In genomic region chr8:108736442-108736841, GRCm38 (mm10) we compare ENCODE assay signal across 13 mouse cellular contexts.
DNase-seq lines count a peak whose midpoint lies in the region; ATAC-seq and TF ChIP-seq lines count a peak whose summit lies in the region.
"Had no signal": no experiment of that assay in that cellular context is flagged by ENCODE, and none has a peak within 500 bp of the region (broad histone marks: within the 10 kb centered on the region; RNA-seq: fewer than 3 reads in every experiment).

No protein-coding gene starts in this region.

- no peak for ATAC-seq in heart, postnatal 0 days (ENCODE audit: insufficient read depth, low read depth)
- no peak for ATAC-seq in midbrain, embryonic 16.5 days
- no peak for ATAC-seq in midbrain, embryonic 13.5 days
- ATAC-seq: forebrain, postnatal 0 days had no signal

- peaks cover 14% of the 10 kb centered on the region; the same call in 1 of the 2 replicates for H3K4me1 ChIP-seq in heart, postnatal 0 days (ENCODE audit: control insufficient read depth, insufficient read depth)
- peaks cover 37% of the 10 kb centered on the region for H3K4me1 ChIP-seq in midbrain, embryonic 16.5 days (ENCODE audit: control insufficient read depth, insufficient read depth, low read length)
- peaks cover 74% of the 10 kb centered on the region for H3K4me1 ChIP-seq in midbrain, embryonic 13.5 days (replicated peaks)

- no peaks in the 10 kb centered on the region for H3K9me3 ChIP-seq in heart, postnatal 0 days (replicated peaks; ENCODE audit: control insufficient read depth, low read length)
- no peaks in the 10 kb centered on the region for H3K9me3 ChIP-seq in midbrain, embryonic 16.5 days (replicated peaks; ENCODE audit: control insufficient read depth, low read length, poor library complexity, severe bottlenecking)
- no peaks in the 10 kb centered on the region for H3K9me3 ChIP-seq in midbrain, embryonic 13.5 days
- H3K9me3 ChIP-seq: embryonic facial prominence, embryonic 13.5 days had no signal

- H3K4me3 ChIP-seq in heart, postnatal 0 days (ENCODE audit: low read depth, low read length), result no peak overlapping the region
- H3K4me3 ChIP-seq in midbrain, embryonic 16.5 days (ENCODE audit: low read depth, low read length), result no peak overlapping the region
- no peak overlapping the region for H3K4me3 ChIP-seq in midbrain, embryonic 13.5 days (replicated peaks)
- H3K4me3 ChIP-seq: embryonic facial prominence, embryonic 13.5 days had no signal

- DNase-seq in heart, postnatal 0 days (ENCODE audit: low spot score), result no peak
- DNase-seq in heart, adult 9 months (ENCODE audit: low spot score in 2 of 2), result no peak
- peak; percentile 59 to 67 for DNase-seq in kidney, postnatal 4 days
- DNase-seq in Muller cell, postnatal 12 days (ENCODE audit: inconsistent ontology term), result no peak
- no peak for DNase-seq in left cerebral cortex, postnatal 4 days
- DNase-seq: cerebellum, adult 11 months; forebrain, postnatal 0 days; right cerebral cortex, postnatal 25 days; thymus, adult 2 months had no signal

- H3K27ac ChIP-seq in heart, postnatal 0 days (ENCODE audit: low read depth), result peak overlapping the region; percentile 52
- H3K27ac ChIP-seq in midbrain, embryonic 16.5 days (ENCODE audit: low read length), result peak overlapping the region; percentile 47; the same call in 1 of the 2 replicates
- H3K27ac ChIP-seq in midbrain, embryonic 13.5 days, result no peak overlapping the region
- H3K27ac ChIP-seq: embryonic facial prominence, embryonic 13.5 days; liver, embryonic 14.5 days had no signal

- no peaks in the 10 kb centered on the region for H3K36me3 ChIP-seq in heart, postnatal 0 days (replicated peaks; ENCODE audit: control insufficient read depth, insufficient read depth, low read length)
- H3K36me3 ChIP-seq in midbrain, embryonic 16.5 days (ENCODE audit: control insufficient read depth, insufficient read depth, low read length), result no peaks in the 10 kb centered on the region
- peaks cover 5% of the 10 kb centered on the region for H3K36me3 ChIP-seq in midbrain, embryonic 13.5 days

- no peaks in the 10 kb centered on the region for H3K27me3 ChIP-seq in heart, postnatal 0 days (ENCODE audit: control insufficient read depth, insufficient read depth, low read length)
- no peaks in the 10 kb centered on the region for H3K27me3 ChIP-seq in midbrain, embryonic 16.5 days (ENCODE audit: control insufficient read depth, insufficient read depth, low read depth, low read length)
- no peaks in the 10 kb centered on the region for H3K27me3 ChIP-seq in midbrain, embryonic 13.5 days
- H3K27me3 ChIP-seq: embryonic facial prominence, embryonic 13.5 days had no signal

- H3K4me2 ChIP-seq in heart, postnatal 0 days (ENCODE audit: low read depth, low read length), result no peak overlapping the region
- H3K4me2 ChIP-seq in midbrain, embryonic 16.5 days (ENCODE audit: low read length), result no peak overlapping the region
- no peak overlapping the region for H3K4me2 ChIP-seq in midbrain, embryonic 13.5 days (replicated peaks)
- H3K4me2 ChIP-seq: embryonic facial prominence, embryonic 13.5 days had no signal

- no peak overlapping the region for H3K9ac ChIP-seq in heart, postnatal 0 days (replicated peaks; ENCODE audit: low read depth, low read length)
- H3K9ac ChIP-seq in midbrain, embryonic 16.5 days (ENCODE audit: low read depth, low read length), result no peak overlapping the region
- no peak overlapping the region for H3K9ac ChIP-seq in midbrain, embryonic 13.5 days (replicated peaks)
- H3K9ac ChIP-seq: embryonic facial prominence, embryonic 13.5 days; forebrain, postnatal 0 days; liver, embryonic 14.5 days had no signal

- WGBS in heart, postnatal 0 days, result 40% methylated on average over 9 of the region's 9 CpGs
- WGBS in midbrain, embryonic 16.5 days, result 41% methylated on average over 9 of the region's 9 CpGs
- WGBS in midbrain, embryonic 13.5 days, result 46% methylated on average over 9 of the region's 9 CpGs

- no peak for TF ChIP-seq CTCF in heart, postnatal 0 days (IDR thresholded peaks at IDR 0.05; ENCODE audit: low read depth)

- intact Hi-C loops in left cerebral cortex, postnatal 4 days (cut with DNase I), result no loop called here

- TF ChIP-seq EP300 in heart, postnatal 0 days (IDR thresholded peaks at IDR 0.05; ENCODE audit: low read depth), result no peak

Comparison
In these comparisons a context has a peak if more than half of its experiments do, and no peak if none do; other contexts are left out.
1. DNase-seq: peak in kidney, postnatal 4 days (2 of 2); none in heart, postnatal 0 days (single experiment), heart, adult 9 months (0 of 2), Muller cell, postnatal 12 days (single experiment) and left cerebral cortex, postnatal 4 days (single experiment).